Mouse (Mus musculus) cerebellum, adult 2 months (tissue): Measurements from ENCODE around the gene Eid3.

Experiments
- CTCF ChIP-seq: fragments of 200-500 bp; IDR thresholded peaks from 2 replicates; pipeline ENCODE4 v1.5.1; 2011; ENCODE audit warnings: low read depth, mild to moderate bottlenecking, control low read depth, low read length, moderate library complexity, borderline replicate concordance; ENCODE audit not compliant: insufficient read depth
- POLR2A ChIP-seq: fragments of 200-500 bp; IDR thresholded peaks from 2 replicates; pipeline ENCODE4 v1.6.1; 2011; ENCODE audit warnings: low read length, control low read depth, borderline replicate concordance; ENCODE audit not compliant: insufficient read depth

DNA sequence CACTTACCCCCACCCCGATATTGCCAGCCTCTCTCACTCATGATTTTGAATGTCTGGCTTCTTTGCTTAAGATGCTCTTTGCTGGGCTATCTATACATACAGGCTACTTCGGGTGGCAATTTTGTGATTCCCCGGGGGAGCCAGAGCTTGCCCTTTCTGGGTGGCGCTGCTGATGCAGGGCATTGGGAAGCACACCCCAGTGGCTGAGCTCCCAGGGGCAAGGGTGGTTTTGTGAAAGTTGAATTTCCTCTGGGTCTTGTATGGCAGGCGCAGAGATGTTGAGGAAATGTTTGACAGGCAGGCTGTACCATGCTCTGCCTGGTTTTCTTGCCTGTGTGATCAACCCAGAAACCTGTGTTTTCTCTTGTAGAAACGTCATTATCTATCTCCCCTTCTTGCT, 47.8 kb upstream of the Eid3 start:
- TF ChIP-seq CTCF (no peak), POLR2A (no peak)
